Mouse (Mus musculus) myocyte (in vitro differentiated cells): ENCODE data around the gene Zdhhc18. TPM values are rescaled to one million over a fixed set of nuclear protein-coding genes. Genes with fewer than 3 reads are reported as not detected.
"Not testable (repeated sequence)": the region's sequence is repeated elsewhere in the genome, so short reads cannot be mapped to it uniquely, and the experiment has no call there.

Experiments
- H3K27me3 ChIP-seq: one replicate; pipeline ENCODE4 v1.6.1; 2011; ENCODE audit not compliant: control insufficient read depth, insufficient read depth, insufficient read length
- H3K36me3 ChIP-seq: one replicate; pipeline ENCODE4 v1.6.1; 2011; ENCODE audit not compliant: control insufficient read depth, insufficient read depth
- H3K4me2 ChIP-seq: one replicate; pipeline ENCODE4 v1.6.1; 2011; ENCODE audit warnings: low read depth, control low read depth
- H3K4me3 ChIP-seq: one replicate; pipeline ENCODE4 v1.5.1; 2011; ENCODE audit warnings: mild to moderate bottlenecking, control low read depth, moderate library complexity
- H3K79me2 ChIP-seq: one replicate; pipeline ENCODE4 v1.6.1; 2011; ENCODE audit not compliant: control insufficient read depth, insufficient read depth
- H3ac ChIP-seq: one replicate; pipeline ENCODE4 v1.6.1; 2011; ENCODE audit not compliant: control insufficient read depth, insufficient read length
- CEBPB ChIP-seq: IDR thresholded peaks from 2 replicates; pipeline ENCODE4 v1.6.1; 2011; ENCODE audit warnings: mild to moderate bottlenecking, moderate library complexity; ENCODE audit not compliant: poor library complexity, insufficient read depth, severe bottlenecking
- E2F4 ChIP-seq: IDR thresholded peaks from one replicate; pipeline ENCODE4 v1.6.1; 2011; ENCODE audit warnings: mild to moderate bottlenecking, control low read depth, moderate library complexity; ENCODE audit not compliant: insufficient read depth
- MAX ChIP-seq: IDR thresholded peaks from one replicate; pipeline ENCODE4 v1.6.1; 2011; ENCODE audit warnings: low read depth, mild to moderate bottlenecking, control low read depth
- MYOD1 ChIP-seq, 3 experiments: IDR thresholded peaks; one replicate each; pipeline ENCODE4 v1.6.1; 2011; ENCODE audit warnings: control low read depth in 2 of 3, low read depth in 2 of 3, mild to moderate bottlenecking in 2 of 3, moderate library complexity in 1 of 3; ENCODE audit not compliant: insufficient read length in 2 of 3, control insufficient read depth in 1 of 3
- MYOG ChIP-seq, 3 experiments: IDR thresholded peaks; one replicate each; pipeline ENCODE4 v1.6.1; 2011; ENCODE audit warnings: control low read depth in 2 of 3, low read depth in 2 of 3, mild to moderate bottlenecking in 2 of 3; ENCODE audit not compliant: insufficient read length in 2 of 3, control insufficient read depth in 1 of 3, insufficient read depth in 1 of 3
- POLR2A ChIP-seq: IDR thresholded peaks from one replicate; pipeline ENCODE4 v1.6.1; 2011; ENCODE audit warnings: low read depth, mild to moderate bottlenecking, control low read depth, moderate library complexity; ENCODE audit not compliant: insufficient read length
- POLR2AphosphoS2 ChIP-seq: IDR thresholded peaks from one replicate; pipeline ENCODE4 v1.6.1; 2011; ENCODE audit warnings: low read depth, control low read depth; ENCODE audit not compliant: insufficient read length
- REST ChIP-seq: IDR thresholded peaks from one replicate; pipeline ENCODE4 v1.6.1; 2011; ENCODE audit warnings: mild to moderate bottlenecking, control low read depth, moderate library complexity; ENCODE audit not compliant: insufficient read depth, insufficient read length
- SRF ChIP-seq: IDR thresholded peaks from one replicate; pipeline ENCODE4 v1.6.1; 2011; ENCODE audit warnings: low read depth; ENCODE audit not compliant: control insufficient read depth, insufficient read length
- TCF12 ChIP-seq: IDR thresholded peaks from one replicate; pipeline ENCODE4 v1.6.1; 2011; ENCODE audit warnings: mild to moderate bottlenecking, control low read depth; ENCODE audit not compliant: poor library complexity, insufficient read depth, severe bottlenecking
- TCF3 ChIP-seq: IDR thresholded peaks from one replicate; pipeline ENCODE4 v1.6.1; 2011; ENCODE audit warnings: low read depth, control low read depth; ENCODE audit not compliant: insufficient read length
- USF1 ChIP-seq: IDR thresholded peaks from one replicate; pipeline ENCODE4 v1.6.1; 2011; ENCODE audit warnings: low read depth, mild to moderate bottlenecking, control low read depth, moderate library complexity
- polyA plus RNA-seq: library from polyadenylated mRNA; unstranded; fragments of >200 nt; fragmentation: generic; extraction: Trizol; gene quantifications from one replicate; pipeline ENCODE4 v1.2.1, GENCODE M21; 2012; ENCODE audit warnings: missing spikeins

Gene Zdhhc18
- polyA plus RNA-seq, 1 experiment: 14.3 TPM

DNA sequence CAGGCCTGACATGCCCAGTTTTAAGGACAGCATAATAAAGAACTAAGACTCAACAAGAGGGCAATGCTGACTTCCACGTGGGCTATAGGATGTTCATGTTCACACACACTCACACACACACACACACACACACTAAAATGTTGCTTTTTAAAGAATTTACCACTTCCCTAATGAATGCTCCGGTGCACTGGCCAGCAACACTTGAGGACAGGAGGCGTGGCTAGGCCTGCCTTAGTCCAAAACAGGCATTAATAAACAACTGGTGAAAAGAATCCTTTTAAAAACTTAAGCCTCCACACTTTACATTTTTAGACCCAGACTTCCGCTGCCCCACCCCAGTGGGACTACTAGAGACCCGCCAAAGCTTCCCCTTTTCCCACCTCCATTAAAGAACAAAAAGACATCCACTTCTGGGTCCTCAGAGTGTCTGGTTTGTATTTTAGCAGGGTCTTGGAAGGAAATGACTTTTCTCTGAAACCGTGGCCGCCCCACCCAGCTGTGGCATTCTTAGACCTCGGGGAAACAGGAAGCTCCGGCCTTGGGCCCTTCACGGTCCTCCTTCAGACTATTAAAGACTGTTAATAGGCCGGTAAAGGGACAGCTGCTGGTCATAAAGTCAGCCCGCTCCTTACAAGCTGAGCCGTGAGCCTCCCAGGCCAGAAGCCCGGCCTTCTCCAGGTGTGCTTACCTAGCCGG is 9.7 kb upstream of the Zdhhc18 start:
- TF ChIP-seq MYOD1 (IDR thresholded peaks at IDR 0.05; ENCODE audit: control insufficient read depth in 1 of 3, insufficient read length in 2 of 3, low read depth in 2 of 3) (peak in 1 of 3 experiments; percentile 4), POLR2AphosphoS2 (no peak), USF1 (no peak)

DNA sequence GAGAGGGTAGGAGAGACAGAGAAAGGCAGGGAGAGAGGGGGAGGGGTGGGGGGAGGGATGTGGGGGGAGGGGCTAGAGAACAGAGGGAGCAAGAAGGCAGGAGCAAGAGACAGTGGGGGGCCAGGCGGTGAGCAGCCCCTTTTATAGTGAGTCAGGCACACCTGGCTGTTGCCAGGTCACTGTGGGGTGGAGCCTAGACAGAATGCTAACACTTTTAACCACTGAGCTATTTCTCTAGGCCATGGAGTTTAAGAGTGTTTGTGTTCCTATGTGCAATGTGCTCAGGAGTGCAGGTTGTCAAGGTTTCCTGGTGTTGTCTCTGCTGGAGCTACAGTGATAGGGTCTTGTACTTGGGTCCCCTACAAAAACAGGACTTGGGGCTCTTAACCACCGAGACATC is 8.8 kb upstream of the Zdhhc18 start:
- peak overlapping the region; percentile 92 for H3K4me2 ChIP-seq
- no peak overlapping the region for H3ac ChIP-seq
- no peaks in the 10 kb centered on the region for H3K36me3 ChIP-seq
- TF ChIP-seq SRF (no peak), POLR2A (no peak), USF1 (no peak), MYOG (IDR thresholded peaks at IDR 0.05; ENCODE audit: control insufficient read depth in 1 of 3, insufficient read depth in 1 of 3, insufficient read length in 2 of 3, low read depth in 2 of 3) (no peak)
- peak overlapping the region; percentile 26 for H3K4me3 ChIP-seq
- H3K27me3 ChIP-seq: no peaks in the 10 kb centered on the region
- H3K79me2 ChIP-seq: no peaks in the 10 kb centered on the region

More for the DNA sequence above, 9.7 kb upstream of the Zdhhc18 start:
- Histone ChIP-seq H3ac (no peak overlapping the region), H3K79me2 (no peaks in the 10 kb centered on the region), H3K36me3 (no peaks in the 10 kb centered on the region), H3K27me3 (no peaks in the 10 kb centered on the region), H3K4me3 (peak overlapping the region; percentile 26), H3K4me2 (peak overlapping the region; percentile 92)

DNA sequence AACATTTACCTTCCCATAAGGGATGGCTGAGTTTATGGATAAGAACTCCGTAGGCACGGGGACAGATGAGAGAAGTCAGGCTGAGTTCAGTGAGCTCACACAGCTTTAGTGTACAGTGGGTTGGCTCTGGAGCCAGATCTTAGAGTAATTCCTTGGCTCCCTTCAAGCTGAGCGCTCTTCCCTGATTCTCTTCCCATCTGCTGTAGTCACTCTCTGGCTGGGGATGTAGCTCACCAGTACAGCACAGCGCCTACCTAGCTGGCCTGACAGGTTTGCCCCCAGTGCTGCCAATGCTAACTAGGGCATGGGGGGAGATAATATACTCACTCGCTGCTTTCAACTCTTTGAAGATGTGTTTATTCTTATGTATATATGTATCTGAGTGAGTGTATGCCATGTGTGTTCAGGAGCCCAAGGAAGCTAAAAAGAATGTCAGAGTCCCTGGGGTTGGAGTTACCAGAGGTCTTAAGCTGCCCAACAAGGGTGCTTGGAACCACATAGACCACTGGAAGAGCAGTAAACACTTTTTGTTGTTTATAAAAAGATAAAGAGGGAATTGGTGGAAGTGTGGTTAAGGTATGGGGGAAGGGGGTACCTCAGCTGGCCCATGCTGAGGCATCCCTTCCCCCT is 8.0 kb upstream of the Zdhhc18 start:
- Histone ChIP-seq H3K36me3 (no peaks in the 10 kb centered on the region), H3K4me3 (no peak overlapping the region), H3K27me3 (no peaks in the 10 kb centered on the region), H3K4me2 (no peak overlapping the region), H3ac (no peak overlapping the region), H3K79me2 (no peaks in the 10 kb centered on the region)
- no peak for TF ChIP-seq TCF3
- no peak for TF ChIP-seq E2F4
- TF ChIP-seq MYOD1 (IDR thresholded peaks at IDR 0.05; ENCODE audit: control insufficient read depth in 1 of 3, insufficient read length in 2 of 3, low read depth in 2 of 3): no peak
- TF ChIP-seq USF1: no peak
- TF ChIP-seq CEBPB: no peak
- TF ChIP-seq SRF: no peak
- TF ChIP-seq MAX: no peak
- no peak for TF ChIP-seq POLR2AphosphoS2
- no peak for TF ChIP-seq TCF12
- TF ChIP-seq REST: no peak
- no peak for TF ChIP-seq POLR2A
- TF ChIP-seq MYOG (IDR thresholded peaks at IDR 0.05; ENCODE audit: control insufficient read depth in 1 of 3, insufficient read depth in 1 of 3, insufficient read length in 2 of 3, low read depth in 2 of 3): no peak

DNA sequence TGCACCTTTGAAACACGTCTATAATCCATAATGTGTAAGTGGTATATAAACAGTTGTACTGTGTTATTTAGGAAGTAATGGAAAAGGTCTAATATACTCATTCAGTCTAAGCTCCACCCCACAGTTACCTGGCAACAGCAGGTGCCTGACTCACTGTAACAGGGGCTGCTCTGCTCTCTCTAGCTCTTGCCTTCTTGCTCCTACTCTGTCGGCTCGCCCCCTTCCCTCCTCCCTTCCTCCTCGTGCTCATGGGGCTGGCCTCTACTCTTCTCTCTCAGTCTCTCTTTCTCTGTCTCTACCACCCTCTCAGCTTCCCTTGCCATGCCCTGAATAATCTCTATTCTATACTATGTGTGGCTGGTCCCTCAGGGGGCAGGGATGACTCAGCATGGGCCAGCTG is 7.0 kb upstream of the Zdhhc18 start:
- Histone ChIP-seq H3K79me2 (no peaks in the 10 kb centered on the region), H3K27me3 (no peaks in the 10 kb centered on the region), H3ac (no peak overlapping the region), H3K4me3 (no peak overlapping the region), H3K36me3 (no peaks in the 10 kb centered on the region), H3K4me2 (no peak overlapping the region)
- TF ChIP-seq POLR2AphosphoS2 (no peak), SRF (no peak), TCF3 (no peak), USF1 (no peak), REST (no peak), MAX (no peak)

DNA sequence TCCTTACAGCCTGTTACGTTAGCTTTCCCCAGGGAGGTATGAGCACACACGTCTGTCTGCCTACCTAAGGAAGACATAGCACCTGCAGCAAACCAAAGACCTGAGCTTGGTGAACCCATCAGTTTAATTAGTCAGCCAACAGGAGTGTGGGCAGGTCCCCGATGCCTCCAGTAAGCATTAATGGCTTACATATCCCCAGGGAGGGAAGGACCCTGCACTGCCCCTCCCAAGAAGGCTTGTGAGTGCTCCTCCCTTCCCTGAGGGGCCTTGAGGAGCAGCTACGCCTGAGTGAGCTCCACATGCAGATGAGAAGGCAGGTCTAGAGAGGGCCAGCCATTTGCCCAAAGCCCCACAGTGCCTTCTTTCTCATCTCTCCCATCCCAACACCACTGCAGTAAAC is 6.3 kb upstream of the Zdhhc18 start:
- H3K79me2 ChIP-seq: no peaks in the 10 kb centered on the region
- no peaks in the 10 kb centered on the region for H3K27me3 ChIP-seq
- H3K4me2 ChIP-seq: no peak overlapping the region
- no peaks in the 10 kb centered on the region for H3K36me3 ChIP-seq
- TF ChIP-seq MAX: no peak
- no peak for TF ChIP-seq CEBPB
- TF ChIP-seq TCF3: no peak
- no peak for TF ChIP-seq POLR2A
- TF ChIP-seq MYOD1 (IDR thresholded peaks at IDR 0.05; ENCODE audit: control insufficient read depth in 1 of 3, insufficient read length in 2 of 3, low read depth in 2 of 3): no peak
- no peak for TF ChIP-seq POLR2AphosphoS2
- no peak for TF ChIP-seq MYOG (IDR thresholded peaks at IDR 0.05; ENCODE audit: control insufficient read depth in 1 of 3, insufficient read depth in 1 of 3, insufficient read length in 2 of 3, low read depth in 2 of 3)
- no peak for TF ChIP-seq TCF12
- no peak for TF ChIP-seq E2F4
- no peak for TF ChIP-seq SRF
- TF ChIP-seq REST: no peak
- no peak for TF ChIP-seq USF1
- H3ac ChIP-seq: no peak overlapping the region
- H3K4me3 ChIP-seq: no peak overlapping the region

DNA sequence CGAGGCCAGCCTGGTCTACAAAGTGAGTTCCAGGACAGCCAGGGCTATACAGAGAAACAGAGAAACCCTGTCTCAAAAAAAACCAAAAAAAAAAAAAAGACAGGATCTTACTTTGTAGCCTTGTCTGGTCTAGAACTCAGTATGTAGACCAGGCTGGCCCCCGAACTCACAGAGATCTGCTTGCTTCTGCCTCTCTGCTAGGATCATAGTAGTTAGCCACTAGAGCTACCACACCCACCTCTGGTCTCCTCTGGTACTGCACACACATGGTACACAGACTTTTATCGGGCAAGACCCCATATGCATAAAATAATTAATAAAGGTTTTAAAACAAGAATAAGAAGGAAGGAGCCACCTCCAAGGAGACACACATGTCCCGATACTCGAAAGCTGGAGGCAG is 4.1 kb upstream of the Zdhhc18 start:
- not testable (repeated sequence) for H3K79me2 ChIP-seq, H3K4me3 ChIP-seq, H3K4me2 ChIP-seq, H3K27me3 ChIP-seq, H3K36me3 ChIP-seq, H3ac ChIP-seq
